ENCODE assay signal across 8 mouse cellular contexts in genomic region chr5:150495792-150496191, GRCm38 (mm10). TPM values are rescaled to one million over a fixed set of nuclear protein-coding genes. Genes with fewer than 3 reads are reported as not detected.
DNase-seq lines count a peak whose midpoint lies in the region; ATAC-seq lines count a peak whose summit lies in the region.

No protein-coding gene starts in this region.

- intact Hi-C loops in heart, postnatal 36 days (cut with DNase I), result loop anchor here (1.0 to 2.0 kb wide), 2 partner anchors 13 to 54 kb away; no protein-coding TSS in a partner anchor

- H3K9ac ChIP-seq in heart, embryonic 11.5 days (ENCODE audit: low read depth, low read length), result no peak overlapping the region

- 46% methylated on average over 6 of the region's 6 CpGs for WGBS in heart, embryonic 11.5 days (ENCODE audit: insufficient replicate concordance)

- H3K4me1 ChIP-seq in heart, embryonic 11.5 days (ENCODE audit: control insufficient read depth, insufficient read depth, low read length), result no peaks in the 10 kb centered on the region

- H3K4me2 ChIP-seq in heart, embryonic 11.5 days, result no peak overlapping the region

- ATAC-seq in heart, embryonic 11.5 days (replicated peaks; ENCODE audit: insufficient number of reproducible peaks, low FRiP score, low TSS enrichment), result no peak

- H3K27me3 ChIP-seq in heart, embryonic 11.5 days (ENCODE audit: control insufficient read depth, insufficient read depth, low read length), result no peaks in the 10 kb centered on the region

- no peak overlapping the region for H3K27ac ChIP-seq in heart, embryonic 11.5 days (ENCODE audit: low read depth, low read length)

- peak; percentile 92 for DNase-seq in heart, adult 11 months
- peak; percentile 26 for DNase-seq in urinary bladder, postnatal 14 days (ENCODE audit: low spot score)
- DNase-seq in urinary bladder, postnatal 10 days (ENCODE audit: low spot score), result no peak
- peak; percentile 36 for DNase-seq in cerebellum, adult 8-10 months
- DNase-seq in heart, postnatal 36 days, result peak; percentile 55 to 72
- peak; percentile 42 for DNase-seq in mesoderm, embryonic 11.5 days (ENCODE audit: low read depth, low spot score)
- no peak for DNase-seq in adipocyte (ENCODE audit: low spot score)

- peaks cover 7% of the 10 kb centered on the region; the same call in 1 of the 2 replicates for H3K36me3 ChIP-seq in heart, embryonic 11.5 days (ENCODE audit: control insufficient read depth, insufficient read depth, low read length)

- no peaks in the 10 kb centered on the region for H3K9me3 ChIP-seq in heart, embryonic 11.5 days (replicated peaks; ENCODE audit: control insufficient read depth, low read length)

- no peak overlapping the region for H3K4me3 ChIP-seq in heart, embryonic 11.5 days (ENCODE audit: low read depth, low read length)

RNA-seq across cellular contexts. Expression of gene Zar1l, which starts 22.2 kb away (rescaled TPM):
- polyA plus RNA-seq in heart, embryonic 11.5 days (2014; fragmentation: Nextera tagmentation; extraction: Ambion mirVana), result not detected in 2 replicates
- total RNA-seq in heart, postnatal 36 days (2021), result not detected

RNA-seq across cellular contexts. Expression of gene Brca2, which starts 26.6 kb away (rescaled TPM):
- polyA plus RNA-seq in heart, embryonic 11.5 days (2014; fragmentation: Nextera tagmentation; extraction: Ambion mirVana), result 20.9 and 21.6 TPM in 2 replicates
- 1 to 10 TPM; 2.6 to 3.4 TPM for total RNA-seq in heart, postnatal 36 days (2021)

Comparison
In these comparisons a context has a peak if more than half of its experiments do, and no peak if none do; other contexts are left out.
1. DNase-seq: peak in heart, adult 11 months (single experiment), urinary bladder, postnatal 14 days (single experiment), cerebellum, adult 8-10 months (single experiment), heart, postnatal 36 days (2 of 2) and mesoderm, embryonic 11.5 days (single experiment); none in urinary bladder, postnatal 10 days (single experiment) and adipocyte (single experiment).